Mouse (Mus musculus): ENCODE measurements at regions not wholly inside any gene's neighbourhood (a gene's known extent, or its start where the extent isn't known, plus 50 kb on each side); places are given as distances from the start of the nearest gene placed in this dataset.

GRCm38 (mm10) chr15:96842881-96843280 is 143.4 kb upstream of the Slc38a2 start:
- ATAC-seq (replicated peaks in 1 of 2; ENCODE audit: insufficient read depth in 1 of 2, low FRiP score in 2 of 2, low TSS enrichment in 1 of 2, low read depth in 1 of 2, poor library complexity in 2 of 2, severe bottlenecking in 2 of 2), result no peak

DNA sequence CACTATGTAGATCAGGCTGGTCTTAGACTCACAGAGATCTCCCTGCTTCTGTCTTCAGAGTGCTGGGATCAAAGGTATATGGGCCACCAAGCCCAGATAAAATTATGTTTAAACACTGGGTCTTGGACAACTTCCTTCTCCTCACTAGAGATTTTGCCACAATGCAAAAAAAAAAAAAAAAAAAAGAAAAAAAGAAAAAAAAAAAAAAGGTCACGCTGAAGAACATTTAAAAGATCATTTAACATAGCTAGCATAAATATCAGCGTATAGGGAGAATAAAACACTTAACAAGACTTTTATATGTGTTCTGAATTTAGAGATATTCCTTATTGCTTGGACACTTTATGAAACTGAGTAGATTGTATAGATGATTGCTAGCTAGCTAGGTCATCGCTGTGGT is 137.1 kb upstream of the Slc38a2 start:
- ATAC-seq (replicated peaks in 1 of 2; ENCODE audit: insufficient read depth in 1 of 2, low FRiP score in 2 of 2, low TSS enrichment in 1 of 2, low read depth in 1 of 2, poor library complexity in 2 of 2, severe bottlenecking in 2 of 2), result no peak

- ATAC-seq (replicated peaks in 1 of 2; ENCODE audit: insufficient read depth in 1 of 2, low FRiP score in 2 of 2, low TSS enrichment in 1 of 2, low read depth in 1 of 2, poor library complexity in 2 of 2, severe bottlenecking in 2 of 2), result no peak
Observed at GRCm38 (mm10) chr15:96834862-96835261, 135.3 kb upstream of the Slc38a2 start.

DNA sequence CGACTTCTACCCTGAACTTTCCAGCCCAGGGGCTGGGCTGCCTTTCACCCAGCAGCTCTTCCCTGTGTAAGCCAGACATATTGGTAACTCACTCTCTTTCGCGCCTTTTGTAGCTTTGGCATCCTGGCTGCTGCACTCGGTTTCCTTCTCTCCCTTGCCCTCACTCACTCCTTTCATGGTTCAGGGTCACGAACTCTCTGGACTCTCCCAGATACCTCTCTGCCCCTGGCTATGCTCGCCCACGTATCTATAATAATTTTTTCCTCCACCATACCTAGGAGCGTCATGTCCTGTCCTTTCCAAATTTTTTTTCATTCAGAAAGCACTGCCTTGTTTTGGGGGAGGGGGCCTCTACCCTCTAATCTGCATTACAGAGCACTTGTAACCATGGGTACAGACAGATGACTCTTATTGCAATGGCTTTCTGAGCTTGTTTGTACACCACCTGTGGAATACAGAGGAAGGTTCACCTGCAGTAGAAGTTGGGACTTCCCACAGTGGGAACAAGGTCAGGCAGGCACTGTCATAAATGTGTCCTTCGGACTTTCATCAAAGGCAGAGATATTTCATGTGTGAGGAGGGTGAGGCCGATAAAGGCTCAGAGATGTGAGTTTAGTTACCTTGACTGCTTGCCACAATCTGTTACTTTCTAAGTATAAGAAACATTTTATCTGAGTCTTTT is 134.8 kb upstream of the Slc38a2 start:
- no peak for ATAC-seq (replicated peaks in 1 of 2; ENCODE audit: insufficient read depth in 1 of 2, low FRiP score in 2 of 2, low TSS enrichment in 1 of 2, low read depth in 1 of 2, poor library complexity in 2 of 2, severe bottlenecking in 2 of 2)

- ATAC-seq (replicated peaks in 1 of 2; ENCODE audit: insufficient read depth in 1 of 2, low FRiP score in 2 of 2, low TSS enrichment in 1 of 2, low read depth in 1 of 2, poor library complexity in 2 of 2, severe bottlenecking in 2 of 2), result no peak
Observed at GRCm38 (mm10) chr15:96832389-96832788, 132.9 kb upstream of the Slc38a2 start.

- no peak for ATAC-seq (replicated peaks in 1 of 2; ENCODE audit: insufficient read depth in 1 of 2, low FRiP score in 2 of 2, low TSS enrichment in 1 of 2, low read depth in 1 of 2, poor library complexity in 2 of 2, severe bottlenecking in 2 of 2)
Observed at GRCm38 (mm10) chr15:96831256-96831655, 131.7 kb upstream of the Slc38a2 start.

DNA sequence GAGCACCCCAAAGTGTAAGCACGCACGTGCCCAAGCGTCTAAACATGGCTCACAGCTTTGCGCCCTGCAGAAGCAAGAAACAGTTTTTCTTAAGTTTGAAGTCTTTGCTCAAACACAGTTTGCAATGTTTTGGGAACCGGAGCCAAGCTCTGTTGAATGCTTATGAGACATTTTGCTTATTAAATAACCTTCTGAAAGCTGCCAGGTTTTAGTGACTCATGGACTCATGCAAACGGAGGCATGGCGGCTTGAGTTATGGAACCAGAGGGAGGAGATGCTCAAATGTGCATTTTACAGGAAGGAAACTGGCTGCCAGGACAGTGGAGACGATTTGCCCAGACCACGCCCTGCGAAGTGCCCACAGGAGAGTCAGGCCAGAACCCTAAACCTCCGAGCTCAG is 131.0 kb upstream of the Slc38a2 start:
- ATAC-seq (replicated peaks in 1 of 2; ENCODE audit: insufficient read depth in 1 of 2, low FRiP score in 2 of 2, low TSS enrichment in 1 of 2, low read depth in 1 of 2, poor library complexity in 2 of 2, severe bottlenecking in 2 of 2), result no peak

- ATAC-seq (replicated peaks in 1 of 2; ENCODE audit: insufficient read depth in 1 of 2, low FRiP score in 2 of 2, low TSS enrichment in 1 of 2, low read depth in 1 of 2, poor library complexity in 2 of 2, severe bottlenecking in 2 of 2), result no peak
Observed at GRCm38 (mm10) chr15:96829941-96830340, 130.4 kb upstream of the Slc38a2 start.

DNA sequence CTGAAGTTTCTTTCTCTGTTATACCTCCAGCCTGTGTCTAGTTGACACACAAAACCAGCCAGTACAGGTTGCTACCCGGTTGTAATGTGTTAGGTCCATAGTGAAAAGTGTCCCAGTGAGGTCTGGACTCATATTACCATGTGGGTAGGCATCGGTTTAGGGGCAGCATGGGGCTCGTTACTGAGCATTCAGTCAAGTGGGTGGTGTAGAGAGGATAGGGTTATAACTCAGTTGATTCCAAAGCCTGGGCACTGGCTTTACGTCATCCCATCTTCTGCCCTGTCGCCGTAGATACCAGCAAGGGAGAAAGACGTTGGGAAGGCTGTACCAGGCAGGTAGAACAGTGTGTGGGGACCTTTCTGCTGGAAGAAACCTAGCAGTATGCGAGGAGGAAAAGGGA is 129.2 kb upstream of the Slc38a2 start:
- no peak for ATAC-seq (replicated peaks in 1 of 2; ENCODE audit: insufficient read depth in 1 of 2, low FRiP score in 2 of 2, low TSS enrichment in 1 of 2, low read depth in 1 of 2, poor library complexity in 2 of 2, severe bottlenecking in 2 of 2)

- no peak for ATAC-seq (replicated peaks in 1 of 2; ENCODE audit: insufficient read depth in 1 of 2, low FRiP score in 2 of 2, low TSS enrichment in 1 of 2, low read depth in 1 of 2, poor library complexity in 2 of 2, severe bottlenecking in 2 of 2)
Observed at GRCm38 (mm10) chr15:96827931-96828330, 128.4 kb upstream of the Slc38a2 start.

DNA sequence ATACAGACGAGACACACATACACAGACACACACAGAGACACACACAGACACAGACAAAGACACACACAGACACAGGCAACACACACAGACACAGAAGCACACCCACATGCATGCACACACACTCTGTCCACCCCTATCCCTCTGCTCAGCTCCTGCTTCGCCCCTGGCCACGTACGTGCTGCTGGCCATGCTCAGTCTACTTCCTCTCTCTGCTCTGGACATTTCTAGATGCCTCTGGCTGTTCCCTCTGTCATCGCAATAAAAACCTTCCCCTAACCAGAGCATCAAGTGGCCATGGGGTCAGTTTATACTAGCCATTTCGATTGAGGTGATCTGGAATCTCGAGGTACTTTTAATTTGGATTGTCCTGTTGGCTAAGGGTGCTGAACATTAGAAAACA is 118.9 kb upstream of the Slc38a2 start:
- ATAC-seq (replicated peaks in 1 of 2; ENCODE audit: insufficient read depth in 1 of 2, low FRiP score in 2 of 2, low TSS enrichment in 1 of 2, low read depth in 1 of 2, poor library complexity in 2 of 2, severe bottlenecking in 2 of 2), result no peak

GRCm38 (mm10) chr15:96817626-96818025 is 118.1 kb upstream of the Slc38a2 start:
- peak; percentile 65 to 78; a peak in 3 of 4 replicates for ATAC-seq (replicated peaks in 1 of 2; ENCODE audit: insufficient read depth in 1 of 2, low FRiP score in 2 of 2, low TSS enrichment in 1 of 2, low read depth in 1 of 2, poor library complexity in 2 of 2, severe bottlenecking in 2 of 2)

DNA sequence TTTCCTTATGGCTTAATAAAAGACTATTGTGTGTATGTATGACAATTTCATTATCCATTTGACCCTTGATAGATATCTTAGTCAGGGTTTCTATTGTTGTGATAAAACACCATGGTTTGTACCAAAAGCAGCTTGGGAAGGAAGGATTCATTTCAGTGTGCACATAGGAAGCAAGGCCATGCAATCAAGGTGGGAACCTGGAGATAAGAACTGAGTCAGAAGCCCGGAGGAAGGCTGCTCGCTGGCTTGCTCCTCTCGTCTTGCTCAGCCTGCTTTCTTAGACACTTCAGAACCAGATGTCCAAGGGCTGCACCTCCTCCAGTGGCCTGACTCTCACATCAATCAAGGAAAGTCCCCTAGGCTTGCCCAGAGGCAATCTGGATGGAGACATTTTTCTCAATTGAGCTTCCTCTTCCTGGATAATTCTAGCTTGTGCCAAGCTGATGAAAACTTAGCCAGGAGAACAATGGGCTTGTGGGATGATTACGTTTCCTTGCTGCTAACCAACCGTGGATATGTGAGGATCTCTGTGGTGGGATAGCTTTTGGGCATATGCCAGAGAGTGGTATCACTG is 117.6 kb upstream of the Slc38a2 start:
- no peak for ATAC-seq (replicated peaks in 1 of 2; ENCODE audit: insufficient read depth in 1 of 2, low FRiP score in 2 of 2, low TSS enrichment in 1 of 2, low read depth in 1 of 2, poor library complexity in 2 of 2, severe bottlenecking in 2 of 2)

DNA sequence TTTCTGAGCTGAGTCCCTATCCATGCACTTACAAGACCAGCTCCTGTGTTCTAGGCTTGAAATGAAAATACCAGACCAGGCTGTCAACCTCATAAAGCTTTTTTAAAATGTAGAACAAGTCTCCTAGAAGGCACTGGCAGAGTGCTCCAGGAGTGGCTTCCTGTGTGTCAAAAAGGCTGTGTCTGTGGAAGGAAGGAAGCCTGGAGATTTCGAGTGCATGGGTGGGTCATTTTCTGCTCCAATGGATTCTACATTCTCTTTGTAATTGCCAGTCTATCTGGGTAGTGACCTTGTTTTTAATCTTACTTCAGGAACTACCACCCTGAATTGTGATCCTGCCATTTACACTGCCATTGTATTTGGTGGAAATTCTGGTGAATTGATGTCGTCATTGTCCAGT is 113.9 kb upstream of the Slc38a2 start:
- ATAC-seq (replicated peaks in 1 of 2; ENCODE audit: insufficient read depth in 1 of 2, low FRiP score in 2 of 2, low TSS enrichment in 1 of 2, low read depth in 1 of 2, poor library complexity in 2 of 2, severe bottlenecking in 2 of 2), result no peak

DNA sequence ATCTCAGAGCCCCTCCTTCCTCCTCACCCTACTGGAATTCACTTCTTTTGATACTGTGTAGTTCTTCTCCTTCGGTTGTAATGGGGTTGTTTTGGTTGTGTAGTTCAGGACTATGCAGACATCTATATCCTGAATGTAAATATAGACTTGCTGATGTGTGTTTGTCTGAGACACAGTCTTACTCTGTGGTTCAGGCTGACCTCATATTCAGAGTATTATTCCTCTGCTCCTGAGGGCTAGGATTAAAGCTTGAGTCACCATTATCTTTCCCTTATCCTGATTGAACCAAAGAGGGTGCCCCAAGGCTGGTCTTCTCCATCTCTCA is 103.2 kb upstream of the Slc38a2 start:
- ATAC-seq (replicated peaks in 1 of 2; ENCODE audit: insufficient read depth in 1 of 2, low FRiP score in 2 of 2, low TSS enrichment in 1 of 2, low read depth in 1 of 2, poor library complexity in 2 of 2, severe bottlenecking in 2 of 2), result no peak

- ATAC-seq (replicated peaks in 1 of 2; ENCODE audit: insufficient read depth in 1 of 2, low FRiP score in 2 of 2, low TSS enrichment in 1 of 2, low read depth in 1 of 2, poor library complexity in 2 of 2, severe bottlenecking in 2 of 2), result peak in 1 of 2 experiments; percentile 14; a peak in 1 of 4 replicates
Observed at GRCm38 (mm10) chr15:96802034-96802728, 102.7 kb upstream of the Slc38a2 start.

DNA sequence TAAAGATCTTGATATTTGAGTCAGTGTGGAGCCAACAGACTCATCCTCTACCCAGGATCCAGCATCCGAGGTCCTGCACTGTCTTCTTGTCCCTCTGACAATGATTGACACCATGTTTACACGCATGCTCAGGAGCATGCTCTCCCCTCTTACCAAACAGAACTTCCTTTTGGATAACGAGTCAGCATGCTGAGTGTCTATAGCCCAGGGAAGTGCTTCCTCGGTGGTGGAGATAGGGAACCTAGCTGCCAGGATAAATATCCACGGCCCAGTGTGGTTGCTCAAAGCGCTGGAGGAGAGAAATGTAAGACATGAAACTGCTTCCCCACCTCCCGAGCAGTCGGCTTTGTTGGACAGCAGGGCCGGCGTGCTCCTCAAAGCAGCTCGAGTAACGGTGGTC is 99.7 kb upstream of the Slc38a2 start:
- ATAC-seq (replicated peaks in 1 of 2; ENCODE audit: insufficient read depth in 1 of 2, low FRiP score in 2 of 2, low TSS enrichment in 1 of 2, low read depth in 1 of 2, poor library complexity in 2 of 2, severe bottlenecking in 2 of 2), result no peak

- peak in 1 of 2 experiments; percentile 39; a peak in 1 of 4 replicates for ATAC-seq (replicated peaks in 1 of 2; ENCODE audit: insufficient read depth in 1 of 2, low FRiP score in 2 of 2, low TSS enrichment in 1 of 2, low read depth in 1 of 2, poor library complexity in 2 of 2, severe bottlenecking in 2 of 2)
Observed at GRCm38 (mm10) chr15:96797615-96798270, 98.2 kb upstream of the Slc38a2 start.
